ENCODE assay signal across 9 mouse cellular contexts in genomic region chr15:41193240-41193639, GRCm38 (mm10).
DNase-seq lines count a peak whose midpoint lies in the region; ATAC-seq and TF ChIP-seq lines count a peak whose summit lies in the region.
"Had no signal": no experiment of that assay in that cellular context is flagged by ENCODE, and none has a peak within 500 bp of the region (broad histone marks: within the 10 kb centered on the region; RNA-seq: fewer than 3 reads in every experiment).

No protein-coding gene starts in this region.

- no peak overlapping the region for H3K9ac ChIP-seq in forebrain, embryonic 16.5 days (replicated peaks; ENCODE audit: low read depth, low read length)
- H3K9ac ChIP-seq: heart, embryonic 15.5 days had no signal

- peak; percentile 78 for ATAC-seq in forebrain, embryonic 16.5 days

- H3K4me2 ChIP-seq in forebrain, embryonic 16.5 days (ENCODE audit: low read length) = no peak overlapping the region
- H3K4me2 ChIP-seq: heart, embryonic 15.5 days had no signal

- H3K27me3 ChIP-seq in E14TG2a.4 (ENCODE audit: insufficient read depth, low read length) = no peaks in the 10 kb centered on the region
- H3K27me3 ChIP-seq in forebrain, embryonic 16.5 days (replicated peaks; ENCODE audit: control insufficient read depth, insufficient read depth, low read length) = no peaks in the 10 kb centered on the region
- H3K27me3 ChIP-seq: heart, embryonic 15.5 days had no signal

- TF ChIP-seq CTCF in E14TG2a.4 (conservative IDR thresholded peaks at IDR 0.05; ENCODE audit: low read length) = peak; percentile 72

- DNase-seq in heart, adult 8-10 months (ENCODE audit: low spot score) = peak; percentile 38
- no peak for DNase-seq in heart, postnatal 25 days (ENCODE audit: low spot score)
- peak; percentile 48 for DNase-seq in c-Kit-positive CD71-negative TER-119-negative erythroid progenitor cells, embryonic 14.5 days (ENCODE audit: low read depth)
- peak; percentile 55 to 78 for DNase-seq in kidney, postnatal 36 days
- DNase-seq in lung, postnatal 36 days = peak; percentile 67
- no peak for DNase-seq in yolk sac, embryonic 10.5 days (ENCODE audit: low spot score)

- H3K4me3 ChIP-seq in E14TG2a.4 (replicated peaks; ENCODE audit: low read length) = no peak overlapping the region
- H3K4me3 ChIP-seq in forebrain, embryonic 16.5 days (replicated peaks; ENCODE audit: low read length) = no peak overlapping the region
- H3K4me3 ChIP-seq: heart, embryonic 15.5 days had no signal

- peaks cover 15% of the 10 kb centered on the region for H3K9me3 ChIP-seq in E14TG2a.4 (ENCODE audit: low read length)
- no peaks in the 10 kb centered on the region for H3K9me3 ChIP-seq in forebrain, embryonic 16.5 days (ENCODE audit: control insufficient read depth, low read length)
- H3K9me3 ChIP-seq: heart, embryonic 15.5 days had no signal

- H3K27ac ChIP-seq in forebrain, embryonic 16.5 days (ENCODE audit: low read length) = no peak overlapping the region
- H3K27ac ChIP-seq: heart, embryonic 15.5 days had no signal

- intact Hi-C loops in heart, postnatal 25 days (cut with DNase I) = loop anchor here (5.0 to 10.0 kb wide), 2 partner anchors 464 to 782 kb away; no protein-coding TSS in a partner anchor

- H3K36me3 ChIP-seq in E14TG2a.4 (ENCODE audit: insufficient read depth, low read length) = no peaks in the 10 kb centered on the region
- no peaks in the 10 kb centered on the region for H3K36me3 ChIP-seq in forebrain, embryonic 16.5 days (ENCODE audit: control insufficient read depth, insufficient read depth)
- H3K36me3 ChIP-seq: heart, embryonic 15.5 days had no signal

- peaks cover 12% of the 10 kb centered on the region for H3K4me1 ChIP-seq in E14TG2a.4 (replicated peaks; ENCODE audit: low read depth, low read length)
- no peaks in the 10 kb centered on the region for H3K4me1 ChIP-seq in forebrain, embryonic 16.5 days (replicated peaks; ENCODE audit: control insufficient read depth, insufficient read depth, low read length)
- H3K4me1 ChIP-seq: heart, embryonic 15.5 days had no signal

- 24% methylated on average over 3 of the region's 3 CpGs for WGBS in forebrain, embryonic 16.5 days

Comparison
In these comparisons a context has a peak if more than half of its experiments do, and no peak if none do; other contexts are left out.
1. DNase-seq: peak in heart, adult 8-10 months (single experiment), c-Kit-positive CD71-negative TER-119-negative erythroid progenitor cells, embryonic 14.5 days (single experiment), kidney, postnatal 36 days (2 of 2) and lung, postnatal 36 days (single experiment); none in heart, postnatal 25 days (single experiment) and yolk sac, embryonic 10.5 days (single experiment).